Mouse (Mus musculus) small intestine, adult 2 months (tissue): Measurements from ENCODE around the gene Dnah7a.
"Not testable (repeated sequence)": the region's sequence is repeated elsewhere in the genome, so short reads cannot be mapped to it uniquely, and the experiment has no call there.

Source experiments
- CTCF ChIP-seq: fragments of 200-500 bp; IDR thresholded peaks from 2 replicates; pipeline ENCODE4 v1.5.1; 2012; ENCODE audit warnings: low read depth, mild to moderate bottlenecking, control low read depth, inconsistent platforms, low read length, moderate library complexity, mixed read lengths; ENCODE audit not compliant: insufficient replicate concordance, insufficient read length; ENCODE audit errors: extremely low read depth
- POLR2A ChIP-seq: fragments of 200-500 bp; IDR thresholded peaks from 2 replicates; pipeline ENCODE4 v1.6.1; 2012; ENCODE audit warnings: low read depth, mild to moderate bottlenecking, control low read depth, inconsistent platforms, low read length, moderate library complexity

- not testable (repeated sequence) for TF ChIP-seq CTCF, POLR2A
These were observed 267.4 kb downstream of the Dnah7a start for GRCm38 (mm10) chr1:53439173-53439572.
